Mouse (Mus musculus) ES-E14 (cell line): ENCODE results near the gene Macrod1. TPM values are rescaled to one million over a fixed set of nuclear protein-coding genes. Genes with fewer than 3 reads are reported as not detected.

ENCODE experiments used
- DNase-seq: peaks from one replicate; pipeline ENCODE4 v3.0.0-alpha.2; 2013; ENCODE audit warnings: low read depth, low spot score
- H3K27ac ChIP-seq: 2 replicates; pipeline ENCODE4 v1.5.1; 2012; ENCODE audit warnings: low read depth, mild to moderate bottlenecking, low read length, moderate library complexity, mixed read lengths; ENCODE audit not compliant: poor library complexity, insufficient read depth, severe bottlenecking
- H3K36me3 ChIP-seq: 2 replicates; pipeline ENCODE4 v1.6.1; 2012; ENCODE audit warnings: mild to moderate bottlenecking, low read length, moderate library complexity, mixed read lengths; ENCODE audit not compliant: control insufficient read depth, poor library complexity, insufficient read depth, severe bottlenecking
- H3K4me1 ChIP-seq, 2 experiments: fragments of 150-350 bp in 1 of 2; sonication (generic) in 1 of 2; 2 replicates each; pipeline ENCODE4 v1.6.1; 2012; ENCODE audit warnings: low read length in 2 of 2, mild to moderate bottlenecking in 1 of 2, mixed read lengths in 1 of 2; ENCODE audit not compliant: control insufficient read depth in 2 of 2, insufficient read depth in 2 of 2, poor library complexity in 1 of 2
- H3K4me3 ChIP-seq, 2 experiments: fragments of 150-350 bp in 1 of 2; sonication (generic) in 1 of 2; 2 replicates each; pipeline ENCODE4 v1.5.1; 2012; ENCODE audit warnings: low read length in 2 of 2, low read depth in 1 of 2, mild to moderate bottlenecking in 1 of 2, mixed read lengths in 1 of 2; ENCODE audit not compliant: insufficient read depth in 1 of 2, poor library complexity in 1 of 2, severe bottlenecking in 1 of 2
- H3K9ac ChIP-seq: 2 replicates; pipeline ENCODE4 v1.6.1; 2012; ENCODE audit warnings: low read depth, mild to moderate bottlenecking, low read length, mixed read lengths; ENCODE audit not compliant: poor library complexity, insufficient read depth, severe bottlenecking
- H3K9me3 ChIP-seq: fragments of 150-350 bp; sonication (generic); 2 replicates; pipeline ENCODE4 v1.6.1; 2012; ENCODE audit warnings: low read depth, mild to moderate bottlenecking, low read length; ENCODE audit not compliant: control insufficient read depth, insufficient read depth
- CHD2 ChIP-seq: IDR thresholded peaks from 2 replicates; pipeline ENCODE4 v1.6.1; 2014; ENCODE audit warnings: mild to moderate bottlenecking, low read depth, low read length, inconsistent platforms
- HCFC1 ChIP-seq: IDR thresholded peaks from 2 replicates; pipeline ENCODE4 v1.6.1; 2012; ENCODE audit warnings: low read length, inconsistent platforms, borderline replicate concordance; ENCODE audit not compliant: insufficient read depth
- MAFK ChIP-seq: IDR thresholded peaks from 2 replicates; pipeline ENCODE4 v1.6.1; 2014; ENCODE audit warnings: mild to moderate bottlenecking, low read depth, low read length, inconsistent platforms; ENCODE audit not compliant: insufficient read depth
- ZC3H11A ChIP-seq: IDR thresholded peaks from 2 replicates; pipeline ENCODE4 v1.6.1; 2012; ENCODE audit warnings: low read depth, mild to moderate bottlenecking, inconsistent platforms, low read length, borderline replicate concordance
- ZNF384 ChIP-seq: IDR thresholded peaks from 2 replicates; pipeline ENCODE4 v1.6.1; 2012; ENCODE audit warnings: low read depth, low read length, inconsistent platforms
- in situ Hi-C, 2 experiments: fragments of 600-800 bp; cut with MboI; formaldehyde crosslinking; loops; one replicate each; pipeline ENCODE4 v1.15.1; 2025; ENCODE audit warnings: low sequenced_read_pairs in 2 of 2, inconsistent platforms in 1 of 2; ENCODE audit not compliant: unreplicated experiment in 2 of 2
- total RNA-seq: library from RNA; depleted of rRNA; stranded (reverse); fragments of 300-350 nt; gene quantifications from 2 replicates; pipeline ENCODE4 v1.2.3, GENCODE M21; 2012

Macrod1 gene
- total RNA-seq, 1 experiment = 1.4 TPM

- Histone ChIP-seq H3K4me1 (peaks cover under 1 to 15% of the 10 kb centered on the region in 2 experiments; a peak in 2 of 4 replicates), H3K4me3 (no peak overlapping the region), H3K9ac (no peak overlapping the region), H3K36me3 (no peaks in the 10 kb centered on the region), H3K27ac (no peak overlapping the region), H3K9me3 (no peaks in the 10 kb centered on the region)
- TF ChIP-seq HCFC1 (no peak), ZNF384 (no peak), CHD2 (no peak), ZC3H11A (no peak), MAFK (no peak)
- in situ Hi-C loops = no loop called here
- DNase-seq = no peak
Measured at GRCm38 (mm10) chr19:7089050-7089449, 32.4 kb downstream of the Macrod1 start.

GRCm38 (mm10) chr19:7089842-7090251 is 33.2 kb downstream of the Macrod1 start:
- Histone ChIP-seq H3K9me3 (no peaks in the 10 kb centered on the region), H3K4me3 (no peak overlapping the region), H3K36me3 (no peaks in the 10 kb centered on the region), H3K27ac (no peak overlapping the region), H3K4me1 (peaks cover 6 to 17% of the 10 kb centered on the region in 2 experiments; a peak in 3 of 4 replicates), H3K9ac (no peak overlapping the region)
- TF ChIP-seq MAFK (no peak), CHD2 (no peak), ZNF384 (no peak), ZC3H11A (no peak), HCFC1 (no peak)
- in situ Hi-C loops = no loop called here
- no peak for DNase-seq

GRCm38 (mm10) chr19:7090369-7091064 is 33.9 kb downstream of the Macrod1 start:
- Histone ChIP-seq H3K9ac (no peak overlapping the region), H3K27ac (no peak overlapping the region), H3K4me3 (no peak overlapping the region), H3K4me1 (peaks cover 7 to 19% of the 10 kb centered on the region in 2 experiments; a peak in 3 of 4 replicates), H3K36me3 (no peaks in the 10 kb centered on the region), H3K9me3 (no peaks in the 10 kb centered on the region)
- DNase-seq = no peak
- TF ChIP-seq MAFK = no peak
- no peak for TF ChIP-seq ZC3H11A
- TF ChIP-seq ZNF384 = no peak
- TF ChIP-seq CHD2 = no peak
- TF ChIP-seq HCFC1 = no peak
- in situ Hi-C loops = no loop called here

- DNase-seq = no peak
- TF ChIP-seq ZNF384 (no peak), ZC3H11A (no peak), HCFC1 (no peak), CHD2 (no peak), MAFK (no peak)
- H3K4me1 ChIP-seq = peaks cover 7 to 27% of the 10 kb centered on the region in 2 experiments; a peak in 3 of 4 replicates
- in situ Hi-C loops = no loop called here
- no peak overlapping the region for H3K4me3 ChIP-seq
- no peak overlapping the region for H3K9ac ChIP-seq
- no peak overlapping the region for H3K27ac ChIP-seq
- no peaks in the 10 kb centered on the region for H3K9me3 ChIP-seq
- no peaks in the 10 kb centered on the region for H3K36me3 ChIP-seq
Measured at GRCm38 (mm10) chr19:7091448-7092050, 34.9 kb downstream of the Macrod1 start.
